Mouse (Mus musculus) midbrain, embryonic 13.5 days (tissue): ENCODE results near the gene Uvrag. TPM values are rescaled to one million over a fixed set of nuclear protein-coding genes. Genes with fewer than 3 reads are reported as not detected.

ENCODE experiments used
- ATAC-seq: fragments of 200-750 bp; cut with Nextera tagmentation; 2 replicates; pipeline ENCODE4 v1.8.0; 2017; ENCODE audit warnings: mild to moderate bottlenecking, moderate TSS enrichment, moderate library complexity
- H3K27ac ChIP-seq: fragments of 300-500 bp; sonication (generic); 2 replicates; pipeline ENCODE4 v1.5.1; 2015; ENCODE audit warnings: inconsistent platforms, mild to moderate bottlenecking, moderate library complexity
- H3K27me3 ChIP-seq: fragments of 300-500 bp; sonication (generic); 2 replicates; pipeline ENCODE4 v1.6.1; 2015; ENCODE audit warnings: mild to moderate bottlenecking, inconsistent platforms
- H3K36me3 ChIP-seq: fragments of 300-500 bp; sonication (generic); 2 replicates; pipeline ENCODE4 v1.6.1; 2015; ENCODE audit warnings: mild to moderate bottlenecking, inconsistent platforms
- H3K4me1 ChIP-seq: fragments of 300-500 bp; sonication (generic); replicated peaks from 2 replicates; pipeline ENCODE4 v1.6.1; 2015; ENCODE audit warnings: inconsistent platforms
- H3K4me2 ChIP-seq: fragments of 300-500 bp; sonication (generic); replicated peaks from 2 replicates; pipeline ENCODE4 v1.6.1; 2015; ENCODE audit warnings: moderate library complexity, mild to moderate bottlenecking, inconsistent platforms
- H3K4me3 ChIP-seq: fragments of 300-500 bp; sonication (generic); replicated peaks from 2 replicates; pipeline ENCODE4 v1.5.1; 2015; ENCODE audit warnings: mild to moderate bottlenecking, inconsistent platforms
- H3K9ac ChIP-seq: fragments of 300-500 bp; sonication (generic); replicated peaks from 2 replicates; pipeline ENCODE4 v1.6.1; 2015; ENCODE audit warnings: mild to moderate bottlenecking, inconsistent platforms
- H3K9me3 ChIP-seq: fragments of 300-500 bp; sonication (generic); 2 replicates; pipeline ENCODE4 v1.6.1; 2016; ENCODE audit warnings: mild to moderate bottlenecking, inconsistent platforms
- WGBS: fragments of 180-500 bp; shearing (Covaris S2); methylation state at CpG from one replicate; pipeline ENCODE4 v1.1.7; 2015; 5-methylcytosine and 5-hydroxymethylcytosine counted together
- polyA plus RNA-seq: library from polyadenylated mRNA; unstranded; fragments of >200 nt; fragmentation: Nextera tagmentation; extraction: Ambion mirVana; gene quantifications from 2 replicates; pipeline ENCODE4 v1.2.1, GENCODE M21; 2015

The Uvrag gene
- polyA plus RNA-seq, 1 experiment from 2014 or later: 13.1 TPM

DNA sequence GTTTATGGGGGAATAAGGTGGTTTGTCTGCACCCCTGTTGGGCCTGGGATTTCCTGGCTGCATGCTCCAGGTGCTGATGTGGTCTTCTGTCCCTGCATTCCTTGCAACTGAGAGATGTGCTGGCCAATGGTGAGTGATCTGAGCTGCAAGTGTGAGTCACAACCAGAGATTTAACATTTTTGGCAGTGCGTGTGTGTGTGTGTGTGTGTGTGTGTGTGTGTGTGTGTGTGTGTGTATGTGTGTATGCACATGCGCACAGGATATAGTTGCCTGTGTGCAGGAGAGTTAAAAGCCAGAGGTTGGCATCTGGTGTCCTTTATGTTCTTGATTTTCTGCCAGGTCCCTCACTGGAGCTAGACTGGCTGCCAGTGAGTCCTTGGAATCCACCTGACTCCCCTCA lies 261.8 kb downstream of the Uvrag start:
- Histone ChIP-seq H3K9ac (no peak overlapping the region), H3K9me3 (no peaks in the 10 kb centered on the region), H3K4me1 (peaks cover 30% of the 10 kb centered on the region), H3K4me2 (no peak overlapping the region), H3K27me3 (no peaks in the 10 kb centered on the region), H3K36me3 (no peaks in the 10 kb centered on the region), H3K27ac (no peak overlapping the region), H3K4me3 (no peak overlapping the region)
- ATAC-seq: no peak
- 100% methylated on average over 2 of the region's 2 CpGs for WGBS

DNA sequence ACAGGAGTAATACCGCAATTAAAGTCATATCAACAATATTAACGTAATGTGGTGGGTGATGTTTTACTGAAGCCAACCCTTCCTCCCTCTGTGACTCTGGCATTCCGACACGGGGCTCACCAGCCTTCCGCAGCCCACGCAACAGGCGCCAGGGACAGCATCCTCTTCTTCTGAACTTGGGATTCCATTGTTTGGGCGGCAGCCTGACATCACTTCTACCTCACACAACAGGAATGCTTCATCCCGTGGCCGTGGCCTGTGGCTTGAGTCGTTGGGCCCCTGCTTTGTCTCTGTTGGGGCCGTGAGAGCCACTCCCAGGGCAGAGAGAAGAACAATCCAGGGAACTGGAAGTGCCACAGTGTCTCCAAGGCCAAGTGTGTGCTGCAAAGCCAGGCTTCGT lies 264.8 kb downstream of the Uvrag start:
- Histone ChIP-seq H3K9ac (peak overlapping the region; percentile 28; the same call in 1 of the 2 replicates), H3K4me2 (no peak overlapping the region), H3K4me3 (no peak overlapping the region), H3K4me1 (peaks cover 30% of the 10 kb centered on the region), H3K27me3 (no peaks in the 10 kb centered on the region), H3K27ac (no peak overlapping the region), H3K36me3 (no peaks in the 10 kb centered on the region), H3K9me3 (no peaks in the 10 kb centered on the region)
- 36% methylated on average over 13 of the region's 13 CpGs for WGBS
- ATAC-seq: no peak

DNA sequence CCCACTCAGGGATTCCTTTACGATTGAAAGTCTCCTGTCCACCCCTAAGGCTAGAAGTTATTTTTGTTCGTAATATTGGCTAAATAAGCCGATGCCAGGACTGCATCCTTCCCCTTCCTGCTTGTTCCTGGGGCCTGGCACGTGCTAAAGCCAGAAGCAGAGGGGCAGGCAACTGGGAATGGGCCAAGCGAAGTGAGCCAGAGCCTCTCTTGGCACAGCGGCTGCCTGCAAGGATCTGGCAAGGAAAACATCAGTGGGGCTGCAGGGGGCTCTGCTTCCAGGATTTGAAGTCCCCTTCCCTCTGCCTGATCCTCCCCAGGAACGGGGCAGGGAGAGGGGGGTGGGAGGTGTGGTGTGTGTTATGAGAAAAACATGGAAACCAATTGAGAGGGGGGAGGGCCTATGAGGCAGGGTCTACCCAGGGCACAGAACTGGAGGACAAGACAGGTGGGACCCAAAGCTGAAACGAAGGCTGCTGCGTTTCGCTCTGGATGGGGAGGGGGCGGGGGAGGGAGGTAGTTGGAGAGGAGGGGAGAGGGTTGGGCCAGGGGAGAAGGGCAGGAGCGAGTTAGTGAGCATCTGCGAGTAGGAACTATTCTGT lies 265.5 kb downstream of the Uvrag start:
- Histone ChIP-seq H3K27me3 (no peaks in the 10 kb centered on the region), H3K4me3 (no peak overlapping the region), H3K9ac (no peak overlapping the region), H3K4me2 (no peak overlapping the region), H3K9me3 (no peaks in the 10 kb centered on the region), H3K27ac (no peak overlapping the region), H3K36me3 (no peaks in the 10 kb centered on the region), H3K4me1 (peaks cover 35% of the 10 kb centered on the region)
- 34% methylated on average over 13 of the region's 13 CpGs for WGBS
- peak; percentile 51 for ATAC-seq

DNA sequence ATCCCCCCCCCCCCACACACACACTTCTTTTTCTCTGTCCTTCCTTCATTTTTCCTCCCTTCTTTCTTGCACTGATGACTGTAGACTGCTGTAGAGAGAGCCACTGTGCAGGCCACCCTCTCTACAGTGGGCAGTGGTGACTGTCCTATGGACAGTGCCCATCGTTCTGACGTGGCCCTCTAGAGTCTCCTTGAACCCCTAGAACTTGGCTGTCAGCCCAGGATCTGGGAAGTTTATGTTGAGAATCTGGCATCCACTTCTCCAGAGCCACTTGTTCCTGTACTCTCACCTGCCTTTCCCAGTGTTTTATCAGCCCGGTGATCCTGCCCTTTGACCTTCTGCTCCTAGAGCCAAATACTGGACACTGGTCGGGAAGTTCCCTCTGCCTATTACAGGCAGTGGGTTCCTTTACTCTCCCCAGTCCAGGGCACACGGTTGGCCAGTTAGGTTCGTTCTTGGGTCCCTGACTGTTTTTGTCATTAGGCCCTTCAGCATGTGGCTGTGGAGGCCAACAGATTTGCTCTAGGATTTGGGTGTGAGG lies 266.5 kb downstream of the Uvrag start:
- H3K4me1 ChIP-seq: peaks cover 36% of the 10 kb centered on the region
- no peak for ATAC-seq
- no peak overlapping the region for H3K4me3 ChIP-seq
- no peaks in the 10 kb centered on the region for H3K36me3 ChIP-seq
- H3K4me2 ChIP-seq: no peak overlapping the region
- no peaks in the 10 kb centered on the region for H3K9me3 ChIP-seq
- 0 out of 2 replicates have a peak, but pooled peaks cover 4% of the 10 kb centered on the region for H3K27me3 ChIP-seq
- H3K27ac ChIP-seq: no peak overlapping the region
- WGBS: 64% methylated on average over 6 of the region's 6 CpGs
- H3K9ac ChIP-seq: no peak overlapping the region

DNA sequence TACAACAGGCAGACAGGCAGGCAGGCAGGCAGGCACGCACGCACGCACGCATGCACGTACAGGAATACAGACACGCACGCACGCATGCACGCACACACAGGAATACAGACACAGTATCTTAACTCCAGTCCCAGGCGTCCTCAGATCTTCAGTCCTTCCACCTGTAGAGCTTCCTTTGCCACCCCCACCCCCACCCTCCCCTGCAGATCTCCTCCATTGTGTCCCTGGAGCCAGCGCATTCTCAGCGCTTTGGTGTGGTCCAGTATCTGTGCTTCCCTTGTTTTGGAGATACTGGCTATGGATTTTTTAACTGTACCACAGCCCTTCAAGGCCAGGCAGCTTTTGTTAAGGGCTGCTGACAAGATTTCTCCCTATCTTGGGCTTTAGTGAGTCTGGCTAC lies 267.6 kb downstream of the Uvrag start:
- no peaks in the 10 kb centered on the region for H3K9me3 ChIP-seq
- 80% methylated on average over 12 of the region's 12 CpGs for WGBS
- peaks cover 38% of the 10 kb centered on the region for H3K4me1 ChIP-seq
- H3K36me3 ChIP-seq: no peaks in the 10 kb centered on the region
- H3K27ac ChIP-seq: no peak overlapping the region
- no peak overlapping the region for H3K9ac ChIP-seq
- H3K4me3 ChIP-seq: no peak overlapping the region
- H3K27me3 ChIP-seq: 0 out of 2 replicates have a peak, but pooled peaks cover 4% of the 10 kb centered on the region
- no peak for ATAC-seq
- no peak overlapping the region for H3K4me2 ChIP-seq

DNA sequence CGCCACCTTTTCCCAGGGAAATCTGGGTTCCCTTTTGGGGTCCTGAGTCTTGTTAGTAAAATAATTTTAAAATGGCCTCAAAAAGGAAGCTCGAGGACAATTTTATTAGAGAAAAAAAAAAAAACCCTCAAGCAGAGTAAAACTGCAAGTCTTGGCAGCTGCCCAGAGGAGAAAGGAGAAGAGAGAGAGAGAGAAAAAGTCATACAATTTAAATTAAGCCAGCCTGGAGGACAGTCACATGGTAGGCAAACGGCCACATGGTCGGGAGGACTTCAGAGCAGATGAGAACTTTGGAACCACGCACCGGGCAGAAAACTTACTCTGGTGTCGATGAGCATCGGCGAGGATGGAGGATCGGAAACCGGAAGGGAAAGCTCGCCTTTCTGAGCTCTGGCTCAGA lies 269.1 kb downstream of the Uvrag start:
- H3K9me3 ChIP-seq: no peaks in the 10 kb centered on the region
- WGBS: 85% methylated on average over 12 of the region's 12 CpGs
- no peaks in the 10 kb centered on the region for H3K36me3 ChIP-seq
- no peak for ATAC-seq
- peaks cover 34% of the 10 kb centered on the region for H3K4me1 ChIP-seq
- H3K9ac ChIP-seq: no peak overlapping the region
- H3K27me3 ChIP-seq: 0 out of 2 replicates have a peak, but pooled peaks cover 4% of the 10 kb centered on the region
- H3K4me3 ChIP-seq: no peak overlapping the region
- no peak overlapping the region for H3K27ac ChIP-seq
- no peak overlapping the region for H3K4me2 ChIP-seq

DNA sequence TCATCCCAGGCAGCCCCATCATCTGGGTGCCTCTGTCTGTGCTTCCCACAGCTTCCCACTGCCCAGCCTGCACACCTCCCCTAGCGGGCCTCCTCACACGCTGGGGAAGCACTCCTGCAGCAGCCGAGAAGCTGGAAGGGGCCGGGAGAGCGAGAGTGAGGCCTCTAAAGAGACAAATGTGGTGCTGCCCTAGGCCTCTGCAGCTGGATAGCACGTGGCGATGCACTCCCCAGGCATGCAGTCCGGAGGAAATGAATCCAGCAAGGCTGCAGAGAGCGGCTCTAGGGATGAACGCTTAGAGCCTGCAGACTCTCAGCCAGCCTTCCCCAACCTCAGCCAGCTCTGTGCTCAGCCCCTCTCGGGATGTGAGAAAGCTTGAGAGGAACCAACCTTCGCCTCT lies 270.1 kb downstream of the Uvrag start:
- 0 out of 2 replicates have a peak, but pooled peaks cover 4% of the 10 kb centered on the region for H3K27me3 ChIP-seq
- H3K36me3 ChIP-seq: no peaks in the 10 kb centered on the region
- no peak overlapping the region for H3K4me2 ChIP-seq
- ATAC-seq: no peak
- H3K4me1 ChIP-seq: peaks cover 31% of the 10 kb centered on the region
- H3K27ac ChIP-seq: no peak overlapping the region
- no peaks in the 10 kb centered on the region for H3K9me3 ChIP-seq
- no peak overlapping the region for H3K9ac ChIP-seq
- WGBS: 28% methylated on average over 12 of the region's 12 CpGs
- H3K4me3 ChIP-seq: no peak overlapping the region

DNA sequence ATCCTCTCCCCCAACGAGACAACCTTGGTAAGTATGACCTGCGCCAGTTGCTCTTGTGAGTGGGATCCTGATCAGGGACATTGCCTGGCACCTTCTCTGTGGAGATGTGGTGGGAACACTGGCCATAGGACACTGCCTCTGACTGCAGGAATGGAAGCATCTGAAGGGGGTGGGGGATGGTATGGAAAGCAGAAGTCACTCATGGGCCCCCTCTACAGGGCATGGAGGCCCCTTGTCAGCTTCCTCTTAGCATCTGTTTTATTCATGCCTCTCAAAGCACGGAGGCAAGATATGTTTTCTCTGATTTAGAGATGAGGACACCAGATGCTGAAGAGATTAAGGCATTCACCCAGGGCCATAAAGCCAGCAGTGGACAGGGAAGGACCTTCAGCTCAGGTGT lies 271.9 kb downstream of the Uvrag start:
- 59% methylated on average over 3 of the region's 3 CpGs for WGBS
- Histone ChIP-seq H3K9me3 (no peaks in the 10 kb centered on the region), H3K9ac (no peak overlapping the region), H3K4me3 (no peak overlapping the region), H3K4me1 (peaks cover 26% of the 10 kb centered on the region), H3K27ac (no peak overlapping the region), H3K4me2 (no peak overlapping the region), H3K27me3 (0 out of 2 replicates have a peak, but pooled peaks cover 4% of the 10 kb centered on the region), H3K36me3 (no peaks in the 10 kb centered on the region)
- ATAC-seq: no peak

DNA sequence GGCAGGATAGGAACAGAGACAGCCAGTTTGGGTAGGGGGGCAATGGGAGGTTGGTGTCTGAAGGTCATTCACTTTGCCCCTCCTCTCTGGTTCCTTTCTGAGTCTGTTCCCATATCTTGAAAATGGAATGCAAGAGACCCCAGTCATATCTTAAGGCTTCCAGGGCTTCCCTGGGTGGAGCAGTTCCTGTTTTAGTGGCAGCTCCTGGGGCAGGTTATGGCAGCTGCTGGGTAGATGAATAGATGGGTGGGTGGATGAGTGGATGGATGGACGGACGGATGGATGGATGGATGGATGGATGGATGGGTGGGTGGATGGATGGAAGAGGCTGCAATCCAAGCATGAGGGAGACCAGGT lies 273.2 kb downstream of the Uvrag start:
- Histone ChIP-seq H3K27me3 (0 out of 2 replicates have a peak, but pooled peaks cover 4% of the 10 kb centered on the region), H3K9me3 (no peaks in the 10 kb centered on the region), H3K36me3 (no peaks in the 10 kb centered on the region), H3K4me1 (peaks cover 31% of the 10 kb centered on the region), H3K4me3 (no peak overlapping the region), H3K27ac (no peak overlapping the region), H3K4me2 (no peak overlapping the region), H3K9ac (no peak overlapping the region)
- 79% methylated on average over 2 of the region's 2 CpGs for WGBS
- no peak for ATAC-seq

DNA sequence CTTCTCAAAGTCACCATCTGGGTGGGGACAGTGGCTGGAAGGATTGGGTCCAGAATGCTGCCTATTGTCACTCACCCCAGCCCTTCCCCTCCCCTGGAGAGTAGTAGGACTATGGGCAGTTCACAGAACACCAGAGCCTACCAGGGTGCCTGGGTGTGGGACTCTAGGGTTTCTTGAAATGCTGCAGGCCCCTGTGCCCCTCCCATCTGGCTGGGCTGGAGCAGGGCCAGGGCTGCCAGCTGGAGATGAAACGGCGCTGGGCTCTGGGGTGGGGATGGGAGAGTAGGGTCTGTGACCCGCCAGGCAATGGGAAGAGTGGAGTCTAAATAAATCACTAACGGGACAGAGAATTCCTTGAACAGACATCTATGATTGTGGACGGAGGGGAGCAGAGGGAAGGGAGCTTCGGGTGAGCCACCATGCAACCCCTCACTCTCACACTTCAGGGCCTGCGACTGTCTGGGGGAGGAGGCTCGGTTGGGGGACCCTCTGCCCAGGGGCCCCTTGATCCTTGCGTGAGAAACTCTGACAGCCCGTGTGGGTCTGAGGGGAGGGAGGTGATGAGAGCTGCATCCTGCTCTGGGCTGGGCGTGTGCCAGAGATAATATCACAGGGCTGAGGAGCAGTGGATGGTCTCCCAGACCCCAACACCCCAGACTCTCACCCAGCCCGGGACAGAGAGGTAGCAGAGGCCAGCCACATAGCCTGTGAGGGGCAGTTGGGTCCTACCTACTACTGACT lies 273.7 kb downstream of the Uvrag start:
- no peak overlapping the region for H3K27ac ChIP-seq
- H3K4me2 ChIP-seq: no peak overlapping the region
- peaks cover 31% of the 10 kb centered on the region for H3K4me1 ChIP-seq
- no peaks in the 10 kb centered on the region for H3K9me3 ChIP-seq
- no peaks in the 10 kb centered on the region for H3K36me3 ChIP-seq
- 0 out of 2 replicates have a peak, but pooled peaks have one; percentile 28 for ATAC-seq
- WGBS: 38% methylated on average over 12 of the region's 12 CpGs
- 0 out of 2 replicates have a peak, but pooled peaks cover 4% of the 10 kb centered on the region for H3K27me3 ChIP-seq
- H3K9ac ChIP-seq: no peak overlapping the region
- H3K4me3 ChIP-seq: no peak overlapping the region

DNA sequence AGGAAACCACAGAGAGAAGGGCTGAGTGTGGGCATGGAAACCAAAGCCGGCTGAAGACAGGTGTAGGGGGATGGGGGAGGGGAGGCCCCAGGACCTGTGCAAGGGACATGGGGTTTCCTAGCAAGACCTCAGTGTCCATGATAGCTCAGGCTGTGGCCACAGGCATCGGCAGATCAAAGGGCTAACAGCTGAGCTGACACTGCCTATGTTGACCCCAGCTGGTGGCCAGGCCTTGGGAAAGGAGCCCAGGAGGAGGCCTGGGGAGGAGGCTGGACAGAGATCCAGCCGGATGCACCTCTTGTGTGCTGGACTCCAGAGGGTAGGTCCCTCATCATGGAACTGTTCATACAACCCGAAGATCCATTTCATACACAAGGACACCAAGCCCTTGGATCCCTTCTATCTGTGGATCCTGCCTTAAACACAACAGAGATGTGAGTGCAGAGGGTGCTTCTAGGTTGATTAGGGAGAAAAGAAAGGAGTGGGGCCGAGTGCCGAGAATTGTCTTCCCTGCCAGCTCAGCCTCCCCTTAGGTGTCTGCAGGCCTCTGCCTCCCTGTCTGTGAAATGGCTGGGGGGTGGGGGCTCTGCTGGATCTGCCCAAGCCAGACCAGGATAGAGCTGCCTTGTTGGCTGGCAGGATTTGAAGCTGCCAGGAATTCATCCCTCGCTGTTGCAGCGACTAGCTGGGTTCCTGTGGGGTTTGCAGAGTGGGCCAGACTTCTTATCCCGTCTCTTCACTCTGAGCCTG lies 276.8 kb downstream of the Uvrag start:
- no peak overlapping the region for H3K9ac ChIP-seq
- H3K4me1 ChIP-seq: peaks cover 23% of the 10 kb centered on the region
- no peaks in the 10 kb centered on the region for H3K27me3 ChIP-seq
- no peaks in the 10 kb centered on the region for H3K36me3 ChIP-seq
- no peak overlapping the region for H3K4me2 ChIP-seq
- WGBS: 42% methylated on average over 9 of the region's 9 CpGs
- no peak overlapping the region for H3K4me3 ChIP-seq
- ATAC-seq: no peak
- no peak overlapping the region for H3K27ac ChIP-seq
- no peaks in the 10 kb centered on the region for H3K9me3 ChIP-seq

DNA sequence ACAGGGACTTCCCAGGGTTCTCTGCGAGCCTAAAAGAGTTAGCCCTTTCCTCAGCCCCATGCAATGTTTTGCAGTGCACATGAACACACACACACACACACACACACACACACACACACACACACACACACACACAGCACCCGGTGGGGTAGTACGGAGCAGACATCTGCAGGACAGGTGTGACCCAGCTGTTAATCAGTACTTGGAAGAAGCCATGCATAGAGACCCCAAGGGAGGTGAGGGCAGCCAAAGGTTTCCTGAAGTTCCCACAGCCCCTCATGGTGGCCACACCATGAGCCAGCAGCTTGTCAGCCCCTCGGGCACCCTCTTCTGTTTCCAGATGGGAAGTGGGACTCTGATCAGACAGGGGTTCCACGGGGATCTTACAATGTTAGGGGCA lies 277.9 kb downstream of the Uvrag start:
- no peak for ATAC-seq
- no peak overlapping the region for H3K9ac ChIP-seq
- H3K4me1 ChIP-seq: peaks cover 19% of the 10 kb centered on the region
- H3K36me3 ChIP-seq: no peaks in the 10 kb centered on the region
- H3K4me2 ChIP-seq: no peak overlapping the region
- H3K27me3 ChIP-seq: no peaks in the 10 kb centered on the region
- WGBS: 78% methylated on average over 5 of the region's 5 CpGs
- H3K9me3 ChIP-seq: no peaks in the 10 kb centered on the region
- H3K27ac ChIP-seq: no peak overlapping the region
- no peak overlapping the region for H3K4me3 ChIP-seq
